19 mouse cellular contexts compared by ENCODE assay signal in the genomic region with DNA sequence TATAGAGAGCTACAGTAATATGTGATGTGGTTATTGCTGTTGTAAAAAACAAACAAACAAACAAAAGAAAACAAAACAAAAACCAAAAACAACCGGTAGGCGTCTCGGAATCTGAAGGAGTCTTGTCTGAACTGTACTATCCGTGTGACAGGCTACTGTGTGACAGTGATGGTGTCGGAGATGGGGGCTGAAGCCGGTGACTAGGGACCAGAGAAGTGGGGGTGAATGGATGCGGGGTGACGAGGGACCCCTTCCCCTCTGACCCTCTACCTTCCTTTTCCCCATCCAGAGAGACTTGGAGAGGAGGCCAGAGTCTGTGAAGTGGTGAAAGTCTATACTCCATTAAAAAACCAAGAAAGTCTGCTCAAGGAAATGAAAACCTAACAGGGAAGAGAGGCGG. TPM values are rescaled to one million over a fixed set of nuclear protein-coding genes. Genes with fewer than 3 reads are reported as not detected.
DNase-seq lines count a peak whose midpoint lies in the region; ATAC-seq and TF ChIP-seq lines count a peak whose summit lies in the region.
"Had no signal": no experiment of that assay in that cellular context is flagged by ENCODE, and none has a peak within 500 bp of the region (broad histone marks: within the 10 kb centered on the region; RNA-seq: fewer than 3 reads in every experiment).

No protein-coding gene starts in this region.

- H3K27me3 ChIP-seq in forebrain, embryonic 13.5 days: no peaks in the 10 kb centered on the region
- H3K27me3 ChIP-seq in forebrain, postnatal 0 days (ENCODE audit: insufficient read depth, low read length): no peaks in the 10 kb centered on the region
- no peaks in the 10 kb centered on the region for H3K27me3 ChIP-seq in midbrain, embryonic 10.5 days (ENCODE audit: low read depth, poor library complexity, severe bottlenecking)
- no peaks in the 10 kb centered on the region for H3K27me3 ChIP-seq in midbrain, embryonic 11.5 days (ENCODE audit: control insufficient read depth, insufficient read depth, low read length)
- no peaks in the 10 kb centered on the region for H3K27me3 ChIP-seq in midbrain, embryonic 15.5 days (replicated peaks)
- H3K27me3 ChIP-seq: heart, embryonic 15.5 days had no signal

- H3K9ac ChIP-seq in forebrain, embryonic 13.5 days: no peak overlapping the region
- no peak overlapping the region for H3K9ac ChIP-seq in forebrain, postnatal 0 days
- H3K9ac ChIP-seq in midbrain, embryonic 11.5 days (ENCODE audit: low read length): no peak overlapping the region
- no peak overlapping the region for H3K9ac ChIP-seq in midbrain, embryonic 15.5 days
- H3K9ac ChIP-seq: heart, embryonic 15.5 days had no signal

- H3K4me2 ChIP-seq in forebrain, embryonic 13.5 days: no peak overlapping the region
- no peak overlapping the region for H3K4me2 ChIP-seq in forebrain, postnatal 0 days (ENCODE audit: low read depth)
- H3K4me2 ChIP-seq in midbrain, embryonic 11.5 days: no peak overlapping the region
- no peak overlapping the region for H3K4me2 ChIP-seq in midbrain, embryonic 15.5 days
- H3K4me2 ChIP-seq: heart, embryonic 15.5 days had no signal

- H3K4me3 ChIP-seq in forebrain, embryonic 13.5 days: no peak overlapping the region
- no peak overlapping the region for H3K4me3 ChIP-seq in forebrain, postnatal 0 days (ENCODE audit: low read depth, low read length)
- H3K4me3 ChIP-seq in midbrain, embryonic 10.5 days: no peak overlapping the region
- H3K4me3 ChIP-seq in midbrain, embryonic 11.5 days (ENCODE audit: low read depth, low read length): no peak overlapping the region
- H3K4me3 ChIP-seq in midbrain, embryonic 15.5 days: no peak overlapping the region
- H3K4me3 ChIP-seq: heart, embryonic 15.5 days had no signal

- H3K4me1 ChIP-seq in forebrain, embryonic 13.5 days: peaks cover 14% of the 10 kb centered on the region
- H3K4me1 ChIP-seq in forebrain, postnatal 0 days (ENCODE audit: insufficient read depth): peaks cover 6% of the 10 kb centered on the region; the same call in 1 of the 2 replicates
- peaks cover 29% of the 10 kb centered on the region for H3K4me1 ChIP-seq in midbrain, embryonic 10.5 days
- peaks cover 8% of the 10 kb centered on the region for H3K4me1 ChIP-seq in midbrain, embryonic 11.5 days (ENCODE audit: control insufficient read depth, insufficient read depth, low read length)
- H3K4me1 ChIP-seq in midbrain, embryonic 15.5 days: peaks cover 16% of the 10 kb centered on the region
- H3K4me1 ChIP-seq: heart, embryonic 15.5 days had no signal

- peaks cover 36% of the 10 kb centered on the region for H3K36me3 ChIP-seq in forebrain, embryonic 13.5 days (ENCODE audit: poor library complexity, severe bottlenecking)
- H3K36me3 ChIP-seq in forebrain, postnatal 0 days (ENCODE audit: insufficient read depth): no peaks in the 10 kb centered on the region; the same call in 1 of the 2 replicates
- H3K36me3 ChIP-seq in midbrain, embryonic 10.5 days: peaks cover 52% of the 10 kb centered on the region
- peaks cover 4% of the 10 kb centered on the region for H3K36me3 ChIP-seq in midbrain, embryonic 11.5 days (ENCODE audit: control insufficient read depth, insufficient read depth, low read length)
- H3K36me3 ChIP-seq in midbrain, embryonic 15.5 days (replicated peaks): no peaks in the 10 kb centered on the region

- no peaks in the 10 kb centered on the region for H3K9me3 ChIP-seq in forebrain, embryonic 13.5 days (replicated peaks)
- H3K9me3 ChIP-seq in forebrain, postnatal 0 days (ENCODE audit: low read length): no peaks in the 10 kb centered on the region
- H3K9me3 ChIP-seq in midbrain, embryonic 10.5 days (replicated peaks): no peaks in the 10 kb centered on the region
- no peaks in the 10 kb centered on the region for H3K9me3 ChIP-seq in midbrain, embryonic 11.5 days (ENCODE audit: control insufficient read depth, low read length)
- no peaks in the 10 kb centered on the region for H3K9me3 ChIP-seq in midbrain, embryonic 15.5 days
- H3K9me3 ChIP-seq: heart, embryonic 15.5 days had no signal

- 0 out of 2 replicates have a peak overlapping the region, but pooled peaks have one; percentile 65 for H3K27ac ChIP-seq in forebrain, embryonic 13.5 days
- no peak overlapping the region for H3K27ac ChIP-seq in forebrain, postnatal 0 days (ENCODE audit: low read depth, low read length)
- H3K27ac ChIP-seq in midbrain, embryonic 10.5 days (replicated peaks): peak overlapping the region; percentile 81
- H3K27ac ChIP-seq in midbrain, embryonic 11.5 days (ENCODE audit: low read depth, low read length): no peak overlapping the region; the same call in 1 of the 2 replicates
- H3K27ac ChIP-seq in midbrain, embryonic 15.5 days: 0 out of 2 replicates have a peak overlapping the region, but pooled peaks have one; percentile 54
- H3K27ac ChIP-seq: heart, embryonic 15.5 days had no signal

- WGBS in forebrain, embryonic 13.5 days: 88% methylated on average over 9 of the region's 9 CpGs
- WGBS in forebrain, postnatal 0 days: 89% methylated on average over 9 of the region's 9 CpGs
- WGBS in midbrain, embryonic 10.5 days: 89% methylated on average over 9 of the region's 9 CpGs
- WGBS in midbrain, embryonic 11.5 days: 85% methylated on average over 9 of the region's 9 CpGs
- WGBS in midbrain, embryonic 15.5 days: 87% methylated on average over 9 of the region's 9 CpGs

- intact Hi-C loops in left cerebral cortex, postnatal 25 days (cut with DNase I): loop anchor here (10.0 kb wide), 1 partner anchor 223 kb away; no protein-coding TSS in a partner anchor

- TF ChIP-seq CTCF in forebrain, postnatal 0 days (IDR thresholded peaks at IDR 0.05; ENCODE audit: low read depth): no peak

- no peak for DNase-seq in forebrain, postnatal 0 days
- DNase-seq in midbrain, embryonic 10.5 days (ENCODE audit: low spot score): no peak
- no peak for DNase-seq in midbrain, embryonic 11.5 days (ENCODE audit: low spot score, missing footprints)
- DNase-seq in left cerebral cortex, postnatal 25 days (ENCODE audit: low spot score in 2 of 2): no peak
- DNase-seq: adrenal gland, postnatal 36 days; cerebellum, adult 11 months; cerebellum, adult 9-11 months; gastrocnemius, postnatal 25 days; heart, postnatal 36 days; kidney, adult 2 months; kidney, postnatal 10 days; thymus, adult 18-20 months had no signal

- no peak; the same call in 1 of the 2 replicates for ATAC-seq in forebrain, embryonic 13.5 days
- no peak for ATAC-seq in forebrain, postnatal 0 days
- no peak; the same call in 1 of the 2 replicates for ATAC-seq in midbrain, embryonic 11.5 days (ENCODE audit: low FRiP score)
- ATAC-seq in midbrain, embryonic 15.5 days (replicated peaks): 0 out of 2 replicates have a peak, but pooled peaks have one; percentile 8
- no peak for ATAC-seq in cerebellum, adult (ENCODE audit: insufficient number of reproducible peaks, low FRiP score, low TSS enrichment)
- ATAC-seq: CD4-positive, CD25-positive, alpha-beta regulatory T cell, adult 4 months had no signal

RNA-seq across cellular contexts. Expression of a gene that starts 16.4 kb away (rescaled TPM):
- 20.9 and 30.9 TPM in 2 replicates for polyA plus RNA-seq in forebrain, embryonic 13.5 days (2015; fragmentation: Nextera tagmentation; extraction: Ambion mirVana)
- 68.2 and 104 TPM in 2 replicates for total RNA-seq in forebrain, postnatal 0 days (2014; rRNA removed)
- 26.1 and 36.2 TPM in 2 replicates for polyA plus RNA-seq in forebrain, postnatal 0 days (2015; fragmentation: Nextera tagmentation; extraction: Ambion mirVana)
- polyA plus RNA-seq in midbrain, embryonic 10.5 days (2016; fragmentation: Nextera tagmentation; extraction: Ambion mirVana): 48.2 and 49.9 TPM in 2 replicates
- polyA plus RNA-seq in midbrain, embryonic 11.5 days (2014; fragmentation: Nextera tagmentation; extraction: Ambion mirVana): 23.2 and 24.6 TPM in 2 replicates
- 38.4 and 39.6 TPM in 2 replicates for polyA plus RNA-seq in midbrain, embryonic 15.5 days (2015; fragmentation: Nextera tagmentation; extraction: Ambion mirVana)
- 10 to 100 TPM; 45.6 to 55.1 TPM for total RNA-seq in left cerebral cortex, postnatal 25 days (2021)
- total RNA-seq: megakaryocyte-erythroid progenitor cell, adult 5-6 weeks had no signal
- polyA plus RNA-seq: CD4-positive, CD25-positive, alpha-beta regulatory T cell, adult 4 months had no signal

RNA-seq across cellular contexts. Expression of a gene that starts 34.0 kb away (rescaled TPM):
- polyA plus RNA-seq in forebrain, embryonic 13.5 days (2015; fragmentation: Nextera tagmentation; extraction: Ambion mirVana): 319 and 349 TPM in 2 replicates
- total RNA-seq in forebrain, postnatal 0 days (2014; rRNA removed): 311 and 330 TPM in 2 replicates
- 341 and 409 TPM in 2 replicates for polyA plus RNA-seq in forebrain, postnatal 0 days (2015; fragmentation: Nextera tagmentation; extraction: Ambion mirVana)
- polyA plus RNA-seq in midbrain, embryonic 10.5 days (2016; fragmentation: Nextera tagmentation; extraction: Ambion mirVana): 585 and 600 TPM in 2 replicates
- polyA plus RNA-seq in midbrain, embryonic 11.5 days (2014; fragmentation: Nextera tagmentation; extraction: Ambion mirVana): 468 and 548 TPM in 2 replicates
- polyA plus RNA-seq in midbrain, embryonic 15.5 days (2015; fragmentation: Nextera tagmentation; extraction: Ambion mirVana): 329 and 430 TPM in 2 replicates
- 10 to 100 TPM; 82.3 to 88.2 TPM for total RNA-seq in left cerebral cortex, postnatal 25 days (2021)
- total RNA-seq: common myeloid progenitor, adult 5-6 weeks; megakaryocyte-erythroid progenitor cell, adult 5-6 weeks had no signal
- polyA plus RNA-seq: CD4-positive, CD25-positive, alpha-beta regulatory T cell, adult 4 months had no signal

Comparison
In these comparisons a context has a peak if more than half of its experiments do, and no peak if none do; other contexts are left out.
1. H3K27ac ChIP-seq: peak in forebrain, embryonic 13.5 days (single experiment), midbrain, embryonic 10.5 days (single experiment) and midbrain, embryonic 15.5 days (single experiment); none in forebrain, postnatal 0 days (single experiment) and midbrain, embryonic 11.5 days (single experiment).